Mouse (Mus musculus) heart, embryonic 15.5 days (tissue): ENCODE measurements around the gene Dapk2. TPM values are rescaled to one million over a fixed set of nuclear protein-coding genes. Genes with fewer than 3 reads are reported as not detected.

Source experiments
- ATAC-seq: fragments of 200-750 bp; cut with Nextera tagmentation; replicated peaks from 2 replicates; pipeline ENCODE4 v1.8.0; 2017; ENCODE audit warnings: low read depth, moderate TSS enrichment; ENCODE audit not compliant: insufficient number of reproducible peaks, insufficient read depth, low FRiP score
- H3K27ac ChIP-seq: fragments of 300-500 bp; sonication (generic); 2 replicates; pipeline ENCODE4 v1.5.1; 2015; ENCODE audit warnings: mild to moderate bottlenecking, inconsistent platforms
- H3K27me3 ChIP-seq: fragments of 300-500 bp; sonication (generic); 2 replicates; pipeline ENCODE4 v1.6.1; 2015; ENCODE audit warnings: inconsistent platforms
- H3K36me3 ChIP-seq: fragments of 300-500 bp; sonication (generic); 2 replicates; pipeline ENCODE4 v1.6.1; 2015; ENCODE audit warnings: mild to moderate bottlenecking, inconsistent platforms
- H3K4me1 ChIP-seq: fragments of 300-500 bp; sonication (generic); replicated peaks from 2 replicates; pipeline ENCODE4 v1.6.1; 2015; ENCODE audit warnings: inconsistent platforms
- H3K4me2 ChIP-seq: fragments of 300-500 bp; sonication (generic); 2 replicates; pipeline ENCODE4 v1.6.1; 2015; ENCODE audit warnings: inconsistent platforms, mild to moderate bottlenecking, moderate library complexity
- H3K4me3 ChIP-seq: fragments of 300-500 bp; sonication (generic); 2 replicates; pipeline ENCODE4 v1.5.1; 2015; ENCODE audit warnings: mild to moderate bottlenecking, inconsistent platforms
- H3K9ac ChIP-seq: fragments of 300-500 bp; sonication (generic); 2 replicates; pipeline ENCODE4 v1.6.1; 2015; ENCODE audit warnings: mild to moderate bottlenecking, inconsistent platforms
- H3K9me3 ChIP-seq: fragments of 300-500 bp; sonication (generic); replicated peaks from 2 replicates; pipeline ENCODE4 v1.6.1; 2016; ENCODE audit warnings: inconsistent platforms
- WGBS: fragments of 180-500 bp; shearing (Covaris S2); methylation state at CpG from one replicate; pipeline ENCODE4 v1.1.7; 2015; ENCODE audit warnings: mixed read lengths; 5-methylcytosine and 5-hydroxymethylcytosine counted together
- polyA plus RNA-seq: library from polyadenylated mRNA; unstranded; fragments of >200 nt; fragmentation: Nextera tagmentation; extraction: Ambion mirVana; gene quantifications from 2 replicates; pipeline ENCODE4 v1.2.1, GENCODE M21; 2015

The Dapk2 gene
- polyA plus RNA-seq, 1 experiment from 2014 or later = 5.7 TPM

DNA sequence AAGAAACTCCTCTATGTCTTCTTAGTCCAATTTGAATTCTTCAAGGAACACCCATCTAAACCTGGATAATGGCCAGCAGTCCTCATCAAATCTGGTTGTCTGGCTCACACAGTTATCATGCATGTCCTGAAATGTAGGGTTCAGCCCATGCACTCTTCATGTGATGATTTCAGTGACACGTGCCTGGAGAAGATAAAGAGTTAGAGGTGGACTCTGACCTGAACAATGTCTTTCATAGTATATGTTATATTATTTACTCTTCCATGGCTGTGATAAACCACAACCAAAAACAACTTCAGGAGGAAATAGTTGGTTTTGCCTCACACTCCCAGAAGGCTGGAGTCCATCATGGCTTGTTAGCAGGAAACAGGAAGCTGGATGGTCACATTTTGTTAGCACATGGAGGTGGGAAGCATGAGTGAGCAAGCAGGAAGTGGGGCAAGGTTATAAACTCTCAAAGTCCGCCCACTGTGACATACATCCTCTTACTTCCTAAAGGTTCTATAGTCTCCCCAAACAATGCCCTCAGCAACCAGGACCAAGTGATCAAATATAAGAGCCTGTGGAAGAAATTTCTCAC, 142.5 kb downstream of the Dapk2 start:
- ATAC-seq = no peak
- H3K9ac ChIP-seq = no peak overlapping the region
- no peaks in the 10 kb centered on the region for H3K27me3 ChIP-seq
- no peak overlapping the region for H3K4me3 ChIP-seq
- no peaks in the 10 kb centered on the region for H3K36me3 ChIP-seq
- peaks cover 7% of the 10 kb centered on the region; the same call in 1 of the 2 replicates for H3K4me1 ChIP-seq
- 71% methylated on average over 2 of the region's 2 CpGs for WGBS
- H3K4me2 ChIP-seq = no peak overlapping the region
- no peaks in the 10 kb centered on the region for H3K9me3 ChIP-seq
- no peak overlapping the region for H3K27ac ChIP-seq

DNA sequence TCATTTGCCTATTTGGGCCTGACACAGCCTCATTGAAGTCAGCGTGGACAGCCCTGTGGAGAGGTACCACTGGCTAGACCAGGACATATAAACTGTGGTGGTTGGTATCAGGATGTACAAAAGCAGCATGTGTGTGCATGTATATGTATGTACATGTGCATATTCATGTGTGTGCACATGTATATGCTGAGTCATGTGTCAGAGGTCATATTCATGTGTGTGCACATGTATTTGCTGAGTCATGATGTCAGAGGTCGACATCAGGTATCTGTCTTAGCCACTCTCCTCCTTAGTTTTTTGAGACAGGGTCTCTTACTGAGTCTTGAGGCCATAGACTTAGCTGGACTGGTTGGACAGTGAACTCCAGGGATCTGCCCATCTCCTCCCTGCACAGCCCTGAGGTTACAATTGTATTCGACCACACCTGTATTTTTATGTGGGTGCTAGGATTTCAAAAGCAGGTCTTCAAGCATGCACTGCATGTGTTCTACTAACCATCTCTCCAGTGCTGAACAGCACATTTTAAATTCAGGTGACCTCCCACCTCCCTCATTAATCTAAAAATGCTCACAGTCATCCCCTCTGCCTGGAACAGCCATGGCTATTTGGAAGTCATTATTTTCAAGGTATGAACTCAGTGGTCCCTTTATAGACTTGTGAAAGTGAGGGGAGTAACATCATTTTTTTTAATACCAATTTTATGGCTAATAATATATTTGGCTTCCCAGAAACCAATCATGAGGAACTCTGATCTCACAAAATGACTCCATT, 146.5 kb downstream of the Dapk2 start:
- no peaks in the 10 kb centered on the region for H3K9me3 ChIP-seq
- whole genome bisulfite sequencing = 91% methylated on average over 3 of the region's 3 CpGs
- H3K27me3 ChIP-seq = no peaks in the 10 kb centered on the region
- H3K9ac ChIP-seq = no peak overlapping the region
- H3K27ac ChIP-seq = no peak overlapping the region
- 0 out of 2 replicates have a peak, but pooled peaks cover 6% of the 10 kb centered on the region for H3K4me1 ChIP-seq
- H3K4me2 ChIP-seq = peak overlapping the region; percentile 60
- H3K36me3 ChIP-seq = no peaks in the 10 kb centered on the region
- no peak for ATAC-seq
- no peak overlapping the region for H3K4me3 ChIP-seq

- Histone ChIP-seq H3K27ac (0 out of 2 replicates have a peak overlapping the region, but pooled peaks have one; percentile 5), H3K27me3 (no peaks in the 10 kb centered on the region), H3K4me2 (peak overlapping the region; percentile 60), H3K36me3 (no peaks in the 10 kb centered on the region), H3K4me1 (0 out of 2 replicates have a peak, but pooled peaks cover 6% of the 10 kb centered on the region), H3K4me3 (peak overlapping the region; percentile 47), H3K9me3 (no peaks in the 10 kb centered on the region), H3K9ac (peak overlapping the region; percentile 11; the same call in 1 of the 2 replicates)
- WGBS = 35% methylated on average over 25 of the region's 25 CpGs
- ATAC-seq = no peak
These were observed 147.4 kb downstream of the Dapk2 start for GRCm38 (mm10) chr9:66305121-66306112.

DNA sequence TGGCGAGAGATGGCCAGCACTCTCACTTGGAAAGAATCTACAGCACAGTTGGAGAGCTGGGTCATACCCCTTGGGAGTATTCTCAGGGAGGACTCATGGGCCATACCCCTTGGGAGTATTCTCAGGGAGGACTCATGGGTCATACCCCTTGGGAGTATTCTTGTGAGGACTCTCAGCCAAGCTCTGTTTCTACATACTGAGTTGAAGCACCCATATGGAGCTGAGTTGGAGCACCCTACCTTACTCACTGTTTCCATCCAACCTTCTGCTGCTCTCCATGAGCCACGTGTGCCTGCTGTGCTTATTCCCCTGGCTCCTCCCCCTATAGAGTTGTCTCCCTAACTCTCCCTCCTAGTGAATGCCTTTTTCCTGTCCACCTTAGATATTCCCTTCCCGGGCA, 148.4 kb downstream of the Dapk2 start:
- Histone ChIP-seq H3K27ac (no peak overlapping the region), H3K4me3 (no peak overlapping the region), H3K27me3 (no peaks in the 10 kb centered on the region), H3K4me2 (no peak overlapping the region), H3K36me3 (no peaks in the 10 kb centered on the region), H3K4me1 (0 out of 2 replicates have a peak, but pooled peaks cover 6% of the 10 kb centered on the region), H3K9ac (no peak overlapping the region), H3K9me3 (no peaks in the 10 kb centered on the region)
- WGBS = 67% methylated on average over 3 of the region's 3 CpGs
- no peak for ATAC-seq

DNA sequence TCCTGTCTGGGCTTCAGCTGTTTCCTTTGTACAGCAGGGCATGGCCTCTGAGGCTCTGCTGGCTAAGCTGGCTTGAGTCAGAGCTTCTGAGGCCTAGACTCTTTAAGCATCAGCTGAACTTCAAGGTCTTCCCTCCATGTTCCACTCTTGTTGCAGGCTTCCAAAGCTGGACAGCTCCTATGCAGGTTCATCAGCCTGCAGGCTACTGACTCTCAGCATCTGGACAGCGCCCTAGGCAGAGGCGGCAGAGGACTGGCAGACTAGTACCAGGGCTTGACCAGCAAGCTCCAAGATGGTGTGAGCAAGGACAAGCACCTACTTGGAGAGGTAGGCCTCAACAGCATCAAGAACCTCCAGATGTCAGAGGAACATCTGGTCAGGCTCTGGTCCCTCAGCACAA, 149.3 kb downstream of the Dapk2 start:
- 9% methylated on average over 2 of the region's 2 CpGs for WGBS
- H3K4me2 ChIP-seq = no peak overlapping the region
- ATAC-seq = no peak

DNA sequence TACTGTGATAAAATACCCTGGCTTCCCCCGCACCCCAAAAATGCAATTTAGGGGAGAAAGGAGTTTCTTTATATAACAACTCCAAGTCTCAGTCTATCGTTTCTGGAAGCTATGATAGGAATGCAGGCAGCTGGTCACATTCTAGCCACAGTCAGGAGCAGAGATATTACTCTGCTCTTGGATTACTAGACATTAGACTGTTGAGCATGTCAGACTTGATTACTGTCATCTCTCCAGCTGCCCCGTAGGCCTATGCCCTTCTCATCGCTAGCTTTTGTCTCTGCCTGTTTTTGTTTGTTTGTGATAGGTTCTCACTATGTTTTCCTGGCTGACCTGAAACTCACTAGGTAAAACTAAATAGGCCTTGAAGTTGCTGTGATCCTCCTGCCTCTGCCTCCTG, 150.7 kb downstream of the Dapk2 start:
- no peak overlapping the region for H3K4me3 ChIP-seq
- no peak overlapping the region for H3K4me2 ChIP-seq
- no peaks in the 10 kb centered on the region for H3K36me3 ChIP-seq
- ATAC-seq = no peak
- H3K4me1 ChIP-seq = 0 out of 2 replicates have a peak, but pooled peaks cover 6% of the 10 kb centered on the region
- no peaks in the 10 kb centered on the region for H3K27me3 ChIP-seq
- WGBS = 51% methylated on average over 4 of the region's 4 CpGs
- no peak overlapping the region for H3K9ac ChIP-seq
- H3K27ac ChIP-seq = no peak overlapping the region
- H3K9me3 ChIP-seq = no peaks in the 10 kb centered on the region

More for the DNA sequence above, 149.3 kb downstream of the Dapk2 start:
- Histone ChIP-seq H3K4me1 (0 out of 2 replicates have a peak, but pooled peaks cover 6% of the 10 kb centered on the region), H3K27me3 (no peaks in the 10 kb centered on the region), H3K9me3 (no peaks in the 10 kb centered on the region), H3K4me3 (no peak overlapping the region), H3K27ac (no peak overlapping the region), H3K9ac (no peak overlapping the region), H3K36me3 (no peaks in the 10 kb centered on the region)

GRCm38 (mm10) chr9:66311458-66311857, 153.4 kb downstream of the Dapk2 start:
- no peak overlapping the region for H3K4me2 ChIP-seq
- WGBS = 38% methylated on average over 3 of the region's 3 CpGs
- ATAC-seq = no peak
- no peaks in the 10 kb centered on the region for H3K4me1 ChIP-seq
- H3K9ac ChIP-seq = no peak overlapping the region
- no peak overlapping the region for H3K27ac ChIP-seq
- H3K4me3 ChIP-seq = no peak overlapping the region
- no peaks in the 10 kb centered on the region for H3K9me3 ChIP-seq
- no peaks in the 10 kb centered on the region for H3K27me3 ChIP-seq
- H3K36me3 ChIP-seq = no peaks in the 10 kb centered on the region

- Histone ChIP-seq H3K4me3 (no peak overlapping the region), H3K4me1 (no peaks in the 10 kb centered on the region), H3K4me2 (no peak overlapping the region), H3K27me3 (no peaks in the 10 kb centered on the region), H3K9me3 (no peaks in the 10 kb centered on the region), H3K9ac (no peak overlapping the region), H3K27ac (no peak overlapping the region), H3K36me3 (no peaks in the 10 kb centered on the region)
- 67% methylated on average over 2 of the region's 2 CpGs for WGBS
- no peak for ATAC-seq
These were observed 158.6 kb downstream of the Dapk2 start for GRCm38 (mm10) chr9:66316603-66317002.

Other genes starting within 250 kb of the Dapk2 start
- gene Trip4, start 249.4 kb upstream of the Dapk2 start, polyA plus RNA-seq = 20.8 and 21.4 TPM in 2 replicates
- 9.8 and 12.7 TPM in 2 replicates for gene Csnk1g1, start 249.3 kb upstream of the Dapk2 start, polyA plus RNA-seq
- 354 and 363 TPM in 2 replicates for gene Ppib, start 98.0 kb upstream of the Dapk2 start, polyA plus RNA-seq
- gene Snx22, start 88.5 kb upstream of the Dapk2 start, polyA plus RNA-seq = 0.98 and 1.3 TPM in 2 replicates
- gene Snx1, start 31.6 kb upstream of the Dapk2 start, polyA plus RNA-seq = 57.8 and 69.0 TPM in 2 replicates
- gene Ciao2a, start 31.6 kb upstream of the Dapk2 start, polyA plus RNA-seq = 136 and 158 TPM in 2 replicates
- gene Herc1, start 192.2 kb downstream of the Dapk2 start, polyA plus RNA-seq = 15.0 and 16.7 TPM in 2 replicates